Mouse (Mus musculus) effector memory CD4-positive, alpha-beta T cell, adult 7 months (primary cell): ENCODE measurements around the gene Cggbp1. TPM values are rescaled to one million over a fixed set of nuclear protein-coding genes. Genes with fewer than 3 reads are reported as not detected.

Source experiments
- polyA plus RNA-seq: library from polyadenylated mRNA; unstranded; fragments of 100-300 nt; shearing (Covaris generic); gene quantifications from one replicate; pipeline ENCODE4 v1.2.1, GENCODE M21; 2017

The Cggbp1 gene
- 182 TPM for polyA plus RNA-seq

GRCm38 (mm10) chr16:64851563-64852362 is at the start of gene Cggbp1, which contains the start of gene Zfp654:
Cggbp1 (plus strand) TSS chr16:64851996.
Zfp654 (minus strand) TSS chr16:64851652.

Other genes starting within 250 kb of the Cggbp1 start
- not detected for gene Csnka2ip, start 249.6 kb upstream of the Cggbp1 start, polyA plus RNA-seq
- gene 4930453N24Rik, start 80.8 kb upstream of the Cggbp1 start, polyA plus RNA-seq: 25.2 TPM
- gene Zfp654, start 344 bp upstream of the Cggbp1 start, polyA plus RNA-seq: 35.4 TPM